Mouse (Mus musculus): ENCODE measurements at regions not wholly inside any gene's neighbourhood (a gene's known extent, or its start where the extent isn't known, plus 50 kb on each side); places are given as distances from the start of the nearest gene placed in this dataset.

DNA sequence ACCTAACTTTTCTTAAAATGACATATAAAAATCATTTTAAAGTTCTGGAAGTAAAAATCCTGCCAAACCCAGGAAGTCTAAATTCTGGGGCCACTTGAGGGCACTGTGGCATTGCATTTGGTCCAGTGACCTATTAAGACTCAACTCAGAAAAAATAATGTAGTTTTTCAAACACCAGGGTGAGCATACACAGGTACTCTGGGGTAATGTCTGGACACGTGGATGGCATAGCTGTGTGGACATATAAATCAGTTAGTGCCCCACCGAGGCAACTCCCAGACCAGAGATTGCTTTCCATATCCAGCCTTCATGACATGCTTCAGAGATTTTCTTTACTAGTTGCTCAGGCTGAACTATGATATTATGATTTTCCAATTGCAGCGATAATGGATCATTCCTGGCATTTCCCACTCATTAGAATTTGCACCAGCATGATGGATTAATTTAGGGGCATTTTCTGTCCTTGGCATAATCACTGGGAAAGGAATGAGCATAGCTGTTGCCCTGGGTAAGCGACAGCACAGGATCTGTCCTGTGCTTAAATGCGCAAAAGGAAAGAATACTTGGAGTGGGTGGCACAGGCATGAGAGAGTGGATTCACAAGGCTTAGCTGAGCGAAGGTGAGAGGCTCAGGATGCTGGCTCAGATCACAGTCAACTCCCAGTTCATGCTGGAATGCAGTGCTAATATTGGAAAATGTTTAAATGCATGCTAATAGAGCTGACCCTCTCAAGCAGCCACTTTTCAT lies 1526.6 kb upstream of the Cdh8 start:
- no peak for ATAC-seq (replicated peaks; ENCODE audit: low read depth, poor library complexity, severe bottlenecking)

DNA sequence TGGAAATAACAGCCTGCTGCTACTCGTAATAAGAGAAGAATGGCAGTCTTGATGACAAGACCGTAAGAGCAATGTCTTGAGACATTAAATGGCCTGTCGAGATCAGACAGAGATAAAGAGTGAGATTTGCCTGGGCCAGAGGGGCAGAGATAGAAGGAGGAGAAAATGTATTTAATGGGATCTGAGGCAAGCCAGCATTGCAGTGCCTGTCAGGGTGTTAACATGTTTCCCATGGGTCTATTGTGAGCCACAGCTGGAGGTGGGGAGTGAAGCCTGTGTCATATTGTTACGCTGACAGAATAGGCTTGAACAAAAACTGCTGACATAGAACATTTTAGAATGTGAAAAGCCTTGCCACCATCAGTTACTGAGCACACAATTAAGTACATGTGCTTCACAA lies 1523.3 kb upstream of the Cdh8 start:
- ATAC-seq (replicated peaks; ENCODE audit: low read depth, poor library complexity, severe bottlenecking): no peak

DNA sequence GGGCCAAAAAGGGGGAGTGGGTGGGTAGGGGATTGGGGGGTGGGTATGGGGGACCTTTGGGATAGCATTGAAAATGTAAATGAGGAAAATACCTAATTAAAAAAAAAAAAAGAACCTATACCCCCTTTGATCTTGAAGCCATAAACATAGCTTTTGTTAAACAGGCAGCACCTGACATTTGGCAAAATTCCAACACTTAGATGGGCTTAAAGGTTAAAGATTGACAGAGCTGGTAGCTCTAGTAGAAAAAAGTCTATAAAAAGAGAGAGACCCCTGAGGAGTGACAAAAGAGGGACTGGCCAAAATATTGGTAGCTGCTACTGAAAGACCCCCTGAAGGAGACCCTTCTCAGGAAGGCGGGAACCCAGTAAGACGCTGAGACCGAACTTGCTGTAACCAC lies 1474.0 kb upstream of the Cdh8 start:
- ATAC-seq (replicated peaks; ENCODE audit: low read depth, poor library complexity, severe bottlenecking): no peak

DNA sequence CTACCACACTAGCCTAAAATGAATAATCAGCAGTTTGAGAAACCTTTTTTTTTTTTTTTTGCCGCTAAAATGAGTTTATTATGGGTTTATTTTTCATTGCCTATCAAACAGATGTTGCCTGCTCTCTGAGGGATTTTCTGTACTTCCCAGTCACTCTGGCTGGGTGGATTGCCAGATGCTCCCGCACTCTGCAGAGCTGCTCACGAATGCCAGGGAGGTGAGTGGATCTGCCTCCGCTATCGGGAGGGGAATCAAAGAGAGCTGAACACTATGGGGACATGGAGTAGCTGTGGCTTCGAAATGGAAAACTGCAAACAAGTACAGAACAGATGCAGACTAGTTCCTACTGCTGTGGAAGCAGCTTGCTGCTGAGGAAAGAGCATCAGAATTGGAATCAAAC lies 1449.4 kb upstream of the Cdh8 start:
- no peak for ATAC-seq (replicated peaks; ENCODE audit: low read depth, poor library complexity, severe bottlenecking)

DNA sequence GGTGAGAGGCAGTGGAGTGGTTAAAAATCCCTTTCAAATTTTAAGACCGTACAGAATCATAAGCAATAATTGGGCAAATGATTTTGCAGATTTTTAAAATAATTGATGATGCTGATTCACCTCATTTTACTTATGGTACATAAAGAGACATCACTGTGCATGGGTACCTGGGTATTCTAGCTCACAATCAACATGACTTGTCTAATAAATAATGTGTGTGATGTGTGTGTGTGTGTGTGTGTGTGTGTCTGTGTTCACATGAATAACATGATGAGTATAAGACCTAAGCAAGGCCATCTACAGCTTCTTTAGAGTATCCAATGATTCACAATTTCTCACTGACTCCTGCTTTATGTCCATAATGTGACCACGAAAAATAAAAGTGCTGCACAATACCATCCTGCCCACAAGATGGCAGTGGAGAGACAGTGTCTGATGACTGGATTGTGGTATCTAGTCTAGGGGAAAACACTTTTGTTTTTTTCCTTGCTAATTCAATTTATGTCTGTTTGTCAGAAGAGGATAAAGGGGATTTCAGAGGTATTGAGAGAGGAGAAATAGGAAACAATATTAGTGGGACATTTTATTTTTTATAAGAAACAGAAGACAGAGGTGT lies 1434.7 kb upstream of the Cdh8 start:
- peak; percentile 74 for ATAC-seq (replicated peaks; ENCODE audit: low read depth, poor library complexity, severe bottlenecking)
